In genomic region chr7:135631776-135632552, GRCm38 (mm10) we compare ENCODE assay signal across 8 mouse cellular contexts.
DNase-seq lines count a peak whose midpoint lies in the region; TF ChIP-seq lines count a peak whose summit lies in the region.

No protein-coding gene starts in this region.

- dilution Hi-C loops in CH12.LX (cut with MboI; ENCODE audit: extremely low pct_ligation_motif_present, extremely low pct_unique_long_range_greater_than_20kb, low sequenced_read_pairs) = no loop called here

- H3K9ac ChIP-seq in CH12.LX (ENCODE audit: insufficient read depth, low read depth) = no peak overlapping the region
- no peak overlapping the region for H3K9ac ChIP-seq in heart, adult 2 months (ENCODE audit: low read depth, low read length)

- peak; percentile 89 for TF ChIP-seq RAD21 in CH12.LX (IDR thresholded peaks at IDR 0.05; ENCODE audit: low read depth, low read length)

- no peak for TF ChIP-seq EP300 in CH12.LX (IDR thresholded peaks at IDR 0.05; ENCODE audit: low read length)
- TF ChIP-seq EP300 in heart, adult 2 months (IDR thresholded peaks at IDR 0.05; ENCODE audit: insufficient read depth, low read depth, low read length) = peak; percentile 82; the same call in 1 of the 2 replicates

- TF ChIP-seq CTCF in CH12.LX (conservative IDR thresholded peaks at IDR 0.05 in 1 of 2, IDR thresholded peaks at IDR 0.05 in 1 of 2; ENCODE audit: low read depth in 2 of 2, low read length in 2 of 2) = peak; percentile 90
- TF ChIP-seq CTCF in heart, adult 2 months (IDR thresholded peaks at IDR 0.05) = peak; percentile 97
- TF ChIP-seq CTCF in lung, adult 2 months (IDR thresholded peaks at IDR 0.05; ENCODE audit: insufficient read depth, low read length) = peak; percentile 82

- TF ChIP-seq POLR2A in CH12.LX (IDR thresholded peaks at IDR 0.05; ENCODE audit: low read depth, low read length) = no peak
- TF ChIP-seq POLR2A in heart, adult 2 months (IDR thresholded peaks at IDR 0.05; ENCODE audit: insufficient read depth, low read depth, low read length) = no peak
- no peak for TF ChIP-seq POLR2A in lung, adult 2 months (IDR thresholded peaks at IDR 0.05; ENCODE audit: borderline replicate concordance, extremely low read depth, low read depth, low read length)

- H3K9me3 ChIP-seq in CH12.LX (replicated peaks; ENCODE audit: low read length) = no peaks in the 10 kb centered on the region

- DNase-seq in CH12.LX (ENCODE audit: extremely low read depth) (peak; percentile 82), adipocyte (ENCODE audit: low spot score) (peak; percentile 88)
- peak; percentile 90 for DNase-seq in embryo, embryonic 10.5 days (ENCODE audit: low spot score)
- peak; percentile 71 to 80 for DNase-seq in heart, adult 2 months
- peak; percentile 72 to 88 for DNase-seq in kidney, postnatal 36 days
- peak; percentile 72 for DNase-seq in lung, adult 2 months
- DNase-seq in retina, postnatal 1 day = peak; percentile 89
- DNase-seq in urinary bladder, adult 2 months (ENCODE audit: low spot score) = peak; percentile 48

- H3K27me3 ChIP-seq in CH12.LX (replicated peaks) = no peaks in the 10 kb centered on the region
- H3K27me3 ChIP-seq in heart, adult 2 months (ENCODE audit: control insufficient read depth, insufficient read depth, low read length) = no peaks in the 10 kb centered on the region

- intact Hi-C loops in heart, adult 2 months (cut with DNase I) = loop anchor here (1.0 to 5.0 kb wide), 2 partner anchors 95 to 230 kb away; partner anchors contain the start of gene Ptpre

- H3K4me1 ChIP-seq in CH12.LX (ENCODE audit: control insufficient read depth in 1 of 2, insufficient read depth in 2 of 2) = peaks cover 0 to 10% of the 10 kb centered on the region in 2 experiments; a peak in 2 of 4 replicates
- H3K4me1 ChIP-seq in heart, adult 2 months (ENCODE audit: control insufficient read depth, insufficient read depth, low read length) = no peaks in the 10 kb centered on the region
- no peaks in the 10 kb centered on the region for H3K4me1 ChIP-seq in lung, adult 2 months (ENCODE audit: control insufficient read depth, insufficient read depth, low read length)

- WGBS in heart, adult 2 months = 51% methylated on average over 8 of the region's 8 CpGs
- 48% methylated on average over 8 of the region's 8 CpGs for WGBS in lung, adult 2 months

- H3K79me2 ChIP-seq in CH12.LX (replicated peaks; ENCODE audit: control insufficient read depth, extremely low read depth, insufficient read depth, poor library complexity, severe bottlenecking) = no peaks in the 10 kb centered on the region
- no peaks in the 10 kb centered on the region for H3K79me2 ChIP-seq in heart, adult 2 months (replicated peaks; ENCODE audit: control insufficient read depth, insufficient read depth, low read length)

- H3K4me2 ChIP-seq in CH12.LX (ENCODE audit: insufficient read depth, low read depth, poor library complexity, severe bottlenecking) = no peak overlapping the region

- in situ Hi-C loops in CH12.LX (cut with MboI; ENCODE audit: low pct_ligation_motif_present, low pct_unique_long_range_greater_than_20kb, low sequenced_read_pairs) = loop anchor here (25.0 kb wide), 1 partner anchor 245 kb away; no protein-coding TSS in a partner anchor

- H3K27ac ChIP-seq in CH12.LX (ENCODE audit: insufficient read depth, low read depth) = no peak overlapping the region
- no peak overlapping the region for H3K27ac ChIP-seq in heart, adult 2 months

- peaks cover 0 to 3% of the 10 kb centered on the region in 2 experiments for H3K36me3 ChIP-seq in CH12.LX (replicated peaks in 1 of 2; ENCODE audit: control insufficient read depth in 1 of 2, insufficient read depth in 1 of 2, low read length in 1 of 2)
- no peaks in the 10 kb centered on the region for H3K36me3 ChIP-seq in heart, adult 2 months (ENCODE audit: control insufficient read depth, insufficient read depth, low read length)

- no peak overlapping the region for H3K4me3 ChIP-seq in CH12.LX (replicated peaks in 1 of 3; ENCODE audit: low read depth in 2 of 3, low read length in 2 of 3, poor library complexity in 1 of 3)
- no peak overlapping the region for H3K4me3 ChIP-seq in heart, adult 2 months
- H3K4me3 ChIP-seq in lung, adult 2 months (replicated peaks; ENCODE audit: extremely low read depth, low read depth, low read length) = no peak overlapping the region

TF ChIP-seq in CH12.LX, 34 proteins besides CTCF, POLR2A, EP300 and RAD21:
- no peak for TF ChIP-seq POLR2AphosphoS2 (IDR thresholded peaks at IDR 0.05; ENCODE audit: low read depth, low read length)
- TF ChIP-seq JUN (IDR thresholded peaks at IDR 0.05; ENCODE audit: insufficient read depth, low read depth, low read length) = no peak
- no peak for TF ChIP-seq ZMIZ1 (IDR thresholded peaks at IDR 0.05; ENCODE audit: low read depth, low read length)
- TF ChIP-seq MAZ (IDR thresholded peaks at IDR 0.05; ENCODE audit: low read depth, low read length) = no peak
- TF ChIP-seq MAX (IDR thresholded peaks at IDR 0.05; ENCODE audit: low read length) = no peak
- TF ChIP-seq USF1 (IDR thresholded peaks at IDR 0.05; ENCODE audit: low read depth, low read length) = no peak
- TF ChIP-seq RCOR1 (conservative IDR thresholded peaks at IDR 0.05; ENCODE audit: low read depth, low read length) = no peak
- no peak for TF ChIP-seq USF2 (conservative IDR thresholded peaks at IDR 0.05; ENCODE audit: low read depth, low read length)
- no peak for TF ChIP-seq JUND (conservative IDR thresholded peaks at IDR 0.05; ENCODE audit: low read depth, low read length)
- TF ChIP-seq SMC3 (IDR thresholded peaks at IDR 0.05; ENCODE audit: low read depth, low read length) = peak; percentile 91
- TF ChIP-seq BHLHE40 (IDR thresholded peaks at IDR 0.05; ENCODE audit: low read depth, low read length) = no peak
- TF ChIP-seq SIN3A (IDR thresholded peaks at IDR 0.05; ENCODE audit: low read length) = no peak
- no peak for TF ChIP-seq CHD1 (IDR thresholded peaks at IDR 0.05; ENCODE audit: low read depth, low read length)
- TF ChIP-seq MEF2A (IDR thresholded peaks at IDR 0.05; ENCODE audit: borderline replicate concordance, low read depth, low read length) = peak; percentile 25; the same call in 1 of the 2 replicates
- TF ChIP-seq ZC3H11A (IDR thresholded peaks at IDR 0.05; ENCODE audit: low read depth, low read length) = peak; percentile 72
- no peak for TF ChIP-seq HCFC1 (IDR thresholded peaks at IDR 0.05; ENCODE audit: low read depth, low read length)
- TF ChIP-seq ETS1 (conservative IDR thresholded peaks at IDR 0.05; ENCODE audit: low read depth, low read length) = no peak
- TF ChIP-seq KAT2A (IDR thresholded peaks at IDR 0.05; ENCODE audit: insufficient replicate concordance, low read length) = no peak
- TF ChIP-seq TBP (conservative IDR thresholded peaks at IDR 0.05; ENCODE audit: low read depth, low read length) = no peak
- TF ChIP-seq ZNF384 (IDR thresholded peaks at IDR 0.05; ENCODE audit: low read depth, low read length) = no peak
- no peak for TF ChIP-seq E2F4 (IDR thresholded peaks at IDR 0.05; ENCODE audit: insufficient replicate concordance, low read depth, low read length)
- TF ChIP-seq MAFK (IDR thresholded peaks at IDR 0.05; ENCODE audit: insufficient replicate concordance, low read length) = no peak
- TF ChIP-seq CHD2 (IDR thresholded peaks at IDR 0.05; ENCODE audit: low read length) = no peak
- no peak for TF ChIP-seq NELFE (IDR thresholded peaks at IDR 0.05; ENCODE audit: low read depth, low read length)
- no peak for TF ChIP-seq TCF12 (IDR thresholded peaks at IDR 0.05; ENCODE audit: low read depth, low read length)
- no peak for TF ChIP-seq PAX5 (IDR thresholded peaks at IDR 0.05; ENCODE audit: low read length)
- TF ChIP-seq UBTF (IDR thresholded peaks at IDR 0.05; ENCODE audit: low read depth, low read length) = no peak
- TF ChIP-seq ELF1 (IDR thresholded peaks at IDR 0.05; ENCODE audit: low read depth, low read length) = peak; percentile 40; the same call in 1 of the 2 replicates
- no peak for TF ChIP-seq MXI1 (IDR thresholded peaks at IDR 0.05; ENCODE audit: low read depth, low read length)
- no peak for TF ChIP-seq GABPA (IDR thresholded peaks at IDR 0.05; ENCODE audit: insufficient replicate concordance, low read depth, low read length)
- no peak for TF ChIP-seq ZKSCAN1 (IDR thresholded peaks at IDR 0.05; ENCODE audit: borderline replicate concordance, low read depth, low read length)
- no peak for TF ChIP-seq NRF1 (IDR thresholded peaks at IDR 0.05; ENCODE audit: low read depth, low read length)
